Mouse (Mus musculus) stomach, postnatal 0 days (tissue): ENCODE data around the gene Abcb1b. TPM values are rescaled to one million over a fixed set of nuclear protein-coding genes. Genes with fewer than 3 reads are reported as not detected.

ENCODE experiments used
- ATAC-seq: fragments of 200-750 bp; cut with Nextera tagmentation; 2 replicates; pipeline ENCODE4 v1.8.0; 2017; ENCODE audit not compliant: low FRiP score, low TSS enrichment
- DNase-seq: peaks from one replicate; pipeline ENCODE4 v3.0.0-alpha.2; 2016; ENCODE audit warnings: low spot score
- H3K27ac ChIP-seq: fragments of 300-500 bp; sonication (generic); replicated peaks from 2 replicates; pipeline ENCODE4 v1.5.1; 2014; ENCODE audit warnings: mild to moderate bottlenecking, control low read depth
- H3K27me3 ChIP-seq: fragments of 300-500 bp; sonication (generic); 2 replicates; pipeline ENCODE4 v1.6.1; 2014; ENCODE audit warnings: low read length; ENCODE audit not compliant: control insufficient read depth, insufficient read depth
- H3K36me3 ChIP-seq: fragments of 300-500 bp; sonication (generic); 2 replicates; pipeline ENCODE4 v1.6.1; 2014; ENCODE audit warnings: low read length, mixed read lengths; ENCODE audit not compliant: control insufficient read depth, insufficient read depth
- H3K4me1 ChIP-seq: fragments of 300-500 bp; sonication (generic); replicated peaks from 2 replicates; pipeline ENCODE4 v1.6.1; 2014; ENCODE audit warnings: antibody characterized with exemption; ENCODE audit not compliant: control insufficient read depth, insufficient read depth
- H3K4me2 ChIP-seq: fragments of 300-500 bp; sonication (generic); replicated peaks from 2 replicates; pipeline ENCODE4 v1.6.1; 2014; ENCODE audit warnings: low read depth, mild to moderate bottlenecking, control low read depth, moderate library complexity
- H3K4me3 ChIP-seq: fragments of 300-500 bp; sonication (generic); 2 replicates; pipeline ENCODE4 v1.5.1; 2014; ENCODE audit warnings: low read depth, low read length, control low read depth
- H3K9ac ChIP-seq: fragments of 300-500 bp; sonication (generic); 2 replicates; pipeline ENCODE4 v1.6.1; 2014; ENCODE audit warnings: mild to moderate bottlenecking, low read length, control low read depth, mixed read lengths
- H3K9me3 ChIP-seq: fragments of 300-500 bp; sonication (generic); 2 replicates; pipeline ENCODE4 v1.6.1; 2016; ENCODE audit warnings: low read length; ENCODE audit not compliant: control insufficient read depth
- CTCF ChIP-seq: IDR thresholded peaks from 2 replicates; pipeline ENCODE4 v1.5.1; 2016; ENCODE audit warnings: antibody characterized with exemption, low read depth, mild to moderate bottlenecking, moderate library complexity
- EP300 ChIP-seq: optimal IDR thresholded peaks from 2 replicates; pipeline ENCODE3; 2016; ENCODE audit warnings: antibody characterized with exemption
- WGBS: fragments of 180-500 bp; shearing (Covaris S2); extraction: QIAGEN DNeasy Blood & Tissue Kit; methylation state at CpG from one replicate; pipeline ENCODE4 v1.1.7; 2014; 5-methylcytosine and 5-hydroxymethylcytosine counted together
- polyA plus RNA-seq: library from polyadenylated mRNA; unstranded; fragments of >200 nt; fragmentation: Nextera tagmentation; extraction: Ambion mirVana; gene quantifications from 2 replicates; pipeline ENCODE4 v1.2.1, GENCODE M21; 2015

The Abcb1b gene
- 2.2 and 2.6 TPM in 2 replicates for polyA plus RNA-seq

DNA sequence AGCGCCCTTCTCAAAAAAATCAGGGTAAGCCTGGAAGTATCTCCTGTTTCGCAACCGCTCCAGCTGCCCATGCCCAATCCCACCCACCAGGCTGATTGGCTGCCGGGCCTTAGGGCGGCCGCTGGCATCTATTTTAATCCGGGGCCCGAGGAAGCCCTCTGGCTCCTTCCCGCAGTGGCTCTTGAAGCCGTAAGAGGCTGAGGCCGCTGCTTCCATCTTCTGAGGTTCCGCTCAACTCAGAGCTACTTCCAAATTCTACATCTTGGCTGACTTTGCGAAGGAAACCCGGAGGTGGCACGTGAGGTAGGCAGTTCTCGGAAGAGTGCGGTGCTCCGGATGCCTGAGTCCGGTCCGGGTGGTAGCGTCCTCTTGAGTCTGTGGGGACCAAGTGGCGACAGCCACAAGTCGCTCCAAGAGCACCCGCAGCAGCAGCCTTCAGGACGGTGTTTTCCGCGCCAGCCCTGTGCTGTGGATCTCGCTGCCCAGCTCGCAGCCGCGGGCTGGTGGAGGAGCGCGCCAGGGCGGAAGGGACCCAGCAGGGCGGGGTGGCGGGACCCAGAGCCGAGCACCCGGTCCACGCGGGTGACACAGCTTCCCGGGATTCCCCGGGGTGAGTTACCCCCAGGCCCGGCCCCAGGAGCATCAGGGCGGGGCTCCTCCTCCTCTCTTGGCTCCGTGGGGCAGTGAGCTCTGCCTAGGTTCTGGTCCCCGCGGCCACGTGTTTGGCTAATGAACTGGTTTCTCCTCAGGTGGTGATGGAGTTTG, at the start of gene Abcb1b:
TSS of gene Abcb1b (plus strand) at position 161 of the 765 bp plus-strand sequence.
- DNase-seq (peak; percentile 42), ATAC-seq (peak; percentile 78)
- H3K27ac ChIP-seq, result 0 out of 2 replicates have a peak within 1 kb of the TSS, but pooled peaks have one; percentile 13
- TF ChIP-seq CTCF (no peak), EP300 (no peak)
- no peaks in the 10 kb centered on the region for H3K4me1 ChIP-seq
- H3K4me3 ChIP-seq, result peak within 1 kb of the TSS; percentile 54
- H3K9ac ChIP-seq, result peak within 1 kb of the TSS; percentile 61
- H3K4me2 ChIP-seq, result peak within 1 kb of the TSS; percentile 89
- H3K9me3 ChIP-seq, result no peaks in the 10 kb centered on the region
- WGBS, result under 1% methylated on average over 44 of the region's 48 CpGs
- H3K27me3 ChIP-seq, result no peaks in the 10 kb centered on the region
- H3K36me3 ChIP-seq, result no peaks in the 10 kb centered on the region

DNA sequence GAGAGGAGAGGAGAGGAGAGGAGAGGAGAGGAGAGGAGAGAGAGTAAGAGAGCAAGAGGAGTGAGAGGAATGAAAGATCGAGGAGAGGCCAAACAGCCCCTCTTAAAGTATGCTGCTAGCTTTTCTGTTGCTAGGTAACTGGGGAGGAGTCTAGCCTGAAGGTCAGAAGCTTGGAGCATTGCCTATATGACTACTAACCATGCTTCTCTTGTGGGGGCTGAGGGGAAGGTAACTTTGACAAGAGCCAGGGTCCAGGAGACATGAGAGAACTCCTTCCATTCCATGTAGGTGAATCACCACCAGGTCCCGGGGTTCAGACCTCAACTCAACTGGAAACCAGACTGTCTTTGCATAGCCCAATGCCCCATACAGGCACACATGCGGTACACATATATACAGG, 25.1 kb upstream of the Abcb1b start:
- 57% methylated on average over 3 of the region's 3 CpGs for WGBS

DNA sequence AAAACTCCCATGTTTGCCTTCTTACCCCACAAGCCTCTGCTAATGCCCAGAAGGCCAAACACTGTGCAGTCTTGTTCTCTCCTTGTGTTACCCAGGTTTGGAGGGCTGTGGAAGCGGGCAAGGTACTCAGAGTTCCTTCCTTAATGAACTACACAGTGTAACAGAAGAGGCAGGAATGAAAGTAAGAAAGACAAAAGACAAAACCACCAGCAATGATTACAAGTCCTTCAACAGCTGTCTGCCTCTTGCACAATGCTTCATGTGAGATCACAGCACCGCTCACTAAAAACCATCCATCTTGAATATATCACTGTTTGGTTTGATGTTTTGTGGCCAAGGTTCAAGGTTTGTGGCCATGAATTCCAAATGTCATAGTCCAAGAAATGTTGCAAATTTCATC, 19.6 kb upstream of the Abcb1b start:
- Histone ChIP-seq H3K4me2 (no peak overlapping the region), H3K27me3 (no peaks in the 10 kb centered on the region), H3K27ac (no peak overlapping the region), H3K36me3 (no peaks in the 10 kb centered on the region), H3K9me3 (no peaks in the 10 kb centered on the region), H3K9ac (no peak overlapping the region), H3K4me1 (no peaks in the 10 kb centered on the region), H3K4me3 (no peak overlapping the region)
- no peak for DNase-seq
- ATAC-seq, result no peak
- TF ChIP-seq CTCF (no peak), EP300 (no peak)
- 68% methylated on average over 2 of the region's 2 CpGs for WGBS

More for the DNA sequence above, 25.1 kb upstream of the Abcb1b start:
- Histone ChIP-seq H3K27me3 (no peaks in the 10 kb centered on the region), H3K4me1 (no peaks in the 10 kb centered on the region), H3K9me3 (no peaks in the 10 kb centered on the region), H3K4me2 (no peak overlapping the region), H3K36me3 (no peaks in the 10 kb centered on the region), H3K4me3 (no peak overlapping the region), H3K9ac (no peak overlapping the region), H3K27ac (no peak overlapping the region)
- ATAC-seq, result no peak
- TF ChIP-seq EP300 (no peak), CTCF (no peak)
- no peak for DNase-seq

DNA sequence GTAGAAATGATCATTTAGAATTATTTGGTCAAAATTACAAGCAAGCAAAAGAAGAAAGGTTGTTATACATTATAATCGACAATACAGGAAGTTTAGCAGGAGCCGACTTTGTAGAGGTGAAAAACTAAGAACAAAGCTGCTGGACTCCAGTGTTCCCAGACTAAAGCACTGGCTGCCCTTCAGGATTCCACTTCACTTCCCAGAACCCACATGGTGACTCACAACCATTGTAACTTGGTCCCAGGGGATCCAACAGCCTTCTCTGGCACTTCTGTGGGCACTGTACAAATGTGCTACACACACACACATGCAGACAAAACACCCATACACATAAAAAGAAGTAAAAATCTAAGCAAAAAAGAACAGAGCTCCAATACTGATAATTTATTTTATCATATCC, 19.2 kb upstream of the Abcb1b start:
- no peak for DNase-seq
- Histone ChIP-seq H3K4me1 (no peaks in the 10 kb centered on the region), H3K9ac (no peak overlapping the region), H3K36me3 (no peaks in the 10 kb centered on the region), H3K4me3 (no peak overlapping the region), H3K27me3 (no peaks in the 10 kb centered on the region), H3K9me3 (no peaks in the 10 kb centered on the region), H3K27ac (no peak overlapping the region), H3K4me2 (no peak overlapping the region)
- 78% methylated on average over 2 of the region's 2 CpGs for WGBS
- no peak for ATAC-seq
- TF ChIP-seq CTCF (no peak), EP300 (no peak)

DNA sequence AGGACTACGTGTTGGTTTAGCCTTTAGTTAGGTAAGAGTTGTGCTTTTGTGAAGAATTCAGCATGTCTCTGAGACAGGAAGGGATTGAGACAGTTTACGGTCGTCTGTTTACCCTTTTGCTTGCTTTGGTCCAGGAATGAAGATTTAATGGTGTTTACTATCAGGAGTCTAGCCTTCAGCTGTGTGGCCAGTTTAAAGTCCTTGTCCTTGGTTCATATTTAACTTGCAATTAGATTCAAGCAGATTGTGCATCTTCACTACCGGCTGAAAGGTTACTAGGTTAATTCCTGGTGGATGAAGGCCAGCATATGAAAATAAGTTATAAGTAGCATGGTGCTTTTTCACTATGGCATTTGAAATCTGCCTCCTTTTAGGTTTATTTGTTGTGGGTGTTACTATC, 5.7 kb upstream of the Abcb1b start:
- WGBS, result 46% methylated on average over 4 of the region's 4 CpGs
- H3K9me3 ChIP-seq, result no peaks in the 10 kb centered on the region
- no peak for ATAC-seq
- H3K4me1 ChIP-seq, result no peaks in the 10 kb centered on the region
- no peaks in the 10 kb centered on the region for H3K27me3 ChIP-seq
- no peaks in the 10 kb centered on the region for H3K36me3 ChIP-seq
- no peak for TF ChIP-seq CTCF
- TF ChIP-seq EP300, result no peak
- no peak for DNase-seq
- H3K4me3 ChIP-seq, result no peak overlapping the region
- no peak overlapping the region for H3K4me2 ChIP-seq
- H3K27ac ChIP-seq, result no peak overlapping the region
- no peak overlapping the region for H3K9ac ChIP-seq

DNA sequence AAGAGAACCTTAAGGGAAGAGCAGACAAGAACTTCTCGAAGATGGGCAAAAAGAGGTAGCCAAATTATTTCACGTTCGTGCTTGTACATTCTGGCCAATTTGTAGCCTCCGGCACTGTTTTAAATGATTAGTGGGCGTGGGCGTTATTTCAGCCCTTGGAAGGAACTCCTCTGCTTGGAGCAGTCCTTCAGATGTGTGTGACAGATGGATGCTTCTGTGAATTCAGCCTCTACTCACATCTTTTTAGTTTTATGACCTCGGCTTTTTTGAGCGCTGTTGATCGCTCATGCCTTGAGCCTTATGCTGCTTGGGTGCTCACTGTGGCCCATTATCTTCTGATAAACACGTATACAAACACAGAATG, 787 bp downstream of the Abcb1b start:
- peak overlapping the region; percentile 89 for H3K4me2 ChIP-seq
- peak overlapping the region; percentile 61 for H3K9ac ChIP-seq
- DNase-seq (no peak), ATAC-seq (no peak)
- H3K36me3 ChIP-seq, result no peaks in the 10 kb centered on the region
- H3K27me3 ChIP-seq, result no peaks in the 10 kb centered on the region
- no peak overlapping the region for H3K27ac ChIP-seq
- no peaks in the 10 kb centered on the region for H3K4me1 ChIP-seq
- 26% methylated on average over 10 of the region's 10 CpGs for WGBS
- H3K4me3 ChIP-seq, result peak overlapping the region; percentile 54
- TF ChIP-seq CTCF (no peak), EP300 (no peak)
- no peaks in the 10 kb centered on the region for H3K9me3 ChIP-seq
